Mouse (Mus musculus): ENCODE results near the gene Pdzk1.

Pdzk1 gene

GRCm38 (mm10) chr3:96883690-96884089 lies 54.6 kb downstream of the Pdzk1 start:
- DNase-seq (ENCODE audit: low read depth, low spot score) = no peak

GRCm38 (mm10) chr3:96902336-96902999 lies 73.4 kb downstream of the Pdzk1 start:
- DNase-seq (ENCODE audit: low read depth, low spot score) = no peak

DNA sequence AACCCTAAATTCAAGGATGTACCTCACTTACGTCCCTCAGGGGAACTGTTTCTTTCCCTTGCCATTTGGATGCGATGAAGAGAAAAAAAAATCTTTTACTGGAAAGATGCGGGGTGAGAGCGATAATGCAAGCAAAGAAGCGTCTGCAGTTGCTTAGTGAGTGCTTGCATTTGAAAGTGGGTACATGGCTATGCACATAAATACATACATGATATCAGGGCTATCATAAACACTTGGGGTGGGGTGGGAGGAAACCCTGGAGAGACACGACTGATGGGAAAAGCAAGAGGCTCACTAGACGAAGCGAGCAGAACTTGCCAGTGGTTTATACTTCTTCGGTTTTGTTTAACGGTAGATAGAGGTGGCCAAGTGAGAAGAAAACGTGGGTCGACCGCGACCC lies 75.3 kb downstream of the Pdzk1 start, which contains the start of gene Gja5:
TSS of gene Gja5 (plus strand) at position 301 of the 400 bp plus-strand sequence.
- DNase-seq (ENCODE audit: low read depth, low spot score) = no peak

- DNase-seq (ENCODE audit: low read depth, low spot score) = peak; percentile 93
Observed at GRCm38 (mm10) chr3:96904851-96905541, 75.9 kb downstream of the Pdzk1 start, which contains the start of gene Gpr89. Gpr89 (minus strand) TSS chr3:96905346.

GRCm38 (mm10) chr3:96905592-96905991 lies 76.5 kb downstream of the Pdzk1 start:
- DNase-seq (ENCODE audit: low read depth, low spot score) = no peak
